Mouse (Mus musculus) kidney, adult 2 months (tissue): ENCODE measurements at regions not wholly inside any gene's neighbourhood (a gene's known extent, or its start where the extent isn't known, plus 50 kb on each side); places are given as distances from the start of the nearest gene placed in this dataset.

Experiments
- CTCF ChIP-seq: fragments of 200-500 bp; conservative IDR thresholded peaks from 2 replicates; pipeline ENCODE4 v1.5.1; 2011; ENCODE audit warnings: low read depth, mild to moderate bottlenecking, control low read depth, low read length, moderate library complexity, mixed read lengths; ENCODE audit not compliant: insufficient read depth, insufficient read length
- POLR2A ChIP-seq: fragments of 200-500 bp; IDR thresholded peaks from one replicate; pipeline ENCODE4 v1.6.1; 2011; ENCODE audit warnings: low read depth, low read length, control low read depth

DNA sequence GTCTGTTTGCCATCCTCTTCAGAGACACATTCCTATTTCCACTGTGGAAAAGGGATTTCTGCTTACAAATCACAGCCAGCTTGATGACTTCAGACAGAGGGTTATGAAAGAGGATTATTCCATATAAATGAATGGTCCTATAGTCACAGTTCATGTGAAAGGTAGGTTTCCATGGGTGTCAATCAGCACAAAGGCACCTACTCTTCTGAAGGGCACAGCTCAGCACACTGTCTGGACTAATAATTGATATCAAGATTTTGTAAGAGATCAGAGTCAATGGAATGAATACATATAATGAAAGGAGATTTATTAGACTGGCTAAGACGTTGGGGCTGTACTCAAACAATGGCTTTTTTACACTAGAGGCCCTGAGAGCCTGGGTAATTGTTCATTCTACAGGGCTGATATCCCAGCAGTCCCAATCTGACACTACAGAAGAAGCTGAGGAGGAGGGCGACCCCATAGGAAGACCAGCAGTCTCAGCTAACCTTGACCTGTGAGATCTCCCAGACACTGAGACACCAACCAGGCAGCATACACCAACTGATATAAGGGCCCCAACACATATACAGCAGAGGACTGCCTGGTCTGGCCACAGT is 702.4 kb downstream of the Efna5 start:
- TF ChIP-seq POLR2A (no peak), CTCF (no peak)
